Mouse (Mus musculus): ENCODE results near the gene Ecpas.

DNA sequence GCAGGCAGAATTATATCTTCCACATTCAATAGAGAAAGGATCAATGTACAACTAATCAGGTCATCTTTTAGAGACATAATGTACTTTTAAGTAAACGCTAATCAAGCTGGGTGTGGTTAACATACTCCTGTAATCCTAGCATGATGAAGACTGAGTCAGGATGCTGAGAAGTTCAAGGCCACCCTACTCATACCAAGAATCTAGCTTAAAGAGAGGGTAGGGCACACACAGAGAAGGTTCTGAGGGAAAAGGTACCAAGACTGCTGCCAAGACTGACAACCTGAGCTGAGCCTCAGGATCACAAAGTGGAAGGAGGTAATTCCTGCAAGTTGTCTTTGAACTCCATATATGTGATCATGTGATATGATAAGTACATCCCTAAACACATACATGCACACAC lies 24.0 kb downstream of the Ecpas start:
- TF ChIP-seq POLR2A (IDR thresholded peaks at IDR 0.05; ENCODE audit: insufficient read depth, low read depth, low read length) (no peak), CTCF (IDR thresholded peaks at IDR 0.05) (no peak), EP300 (IDR thresholded peaks at IDR 0.05; ENCODE audit: insufficient read depth, low read depth, low read length) (no peak)

Data from heart, adult 2 months (tissue).